Mouse (Mus musculus): Measurements from ENCODE around the gene Mtmr11.
A peak's percentile ranks its signal among the peaks of the same experiment; 100 is the strongest.
"Not testable (repeated sequence)": the region's sequence is repeated elsewhere in the genome, so short reads cannot be mapped to it uniquely, and the experiment has no call there.

The Mtmr11 gene

GRCm38 (mm10) chr3:96171583-96172196 is 9.9 kb downstream of the Mtmr11 start:
- no peak for DNase-seq (ENCODE audit: inconsistent age in 2 of 2, low spot score in 1 of 2)

- DNase-seq (ENCODE audit: inconsistent age in 2 of 2, low spot score in 1 of 2) = peak; percentile 87 to 96
Measured at GRCm38 (mm10) chr3:96172197-96173178, 10.7 kb downstream of the Mtmr11 start, which contains the start of gene Sf3b4. Gene Sf3b4, plus strand, starts transcription at chr3:96172332.

GRCm38 (mm10) chr3:96173185-96173584 is 11.4 kb downstream of the Mtmr11 start:
- no peak for DNase-seq (ENCODE audit: inconsistent age in 2 of 2, low spot score in 1 of 2)

GRCm38 (mm10) chr3:96174042-96174441 is 12.2 kb downstream of the Mtmr11 start:
- DNase-seq (ENCODE audit: inconsistent age in 2 of 2, low spot score in 1 of 2) = peak in 1 of 2 experiments; percentile 40

GRCm38 (mm10) chr3:96175251-96175650 is 13.4 kb downstream of the Mtmr11 start:
- no peak for DNase-seq (ENCODE audit: inconsistent age in 2 of 2, low spot score in 1 of 2)

GRCm38 (mm10) chr3:96178427-96178826 is 16.6 kb downstream of the Mtmr11 start:
- DNase-seq (ENCODE audit: inconsistent age in 2 of 2, low spot score in 1 of 2) = no peak

- DNase-seq (ENCODE audit: inconsistent age in 2 of 2, low spot score in 1 of 2) = no peak
Measured at GRCm38 (mm10) chr3:96178902-96179301, 17.1 kb downstream of the Mtmr11 start.

- DNase-seq (ENCODE audit: inconsistent age in 2 of 2, low spot score in 1 of 2) = peak; percentile 35 to 73
Measured at GRCm38 (mm10) chr3:96179531-96179930, 17.7 kb downstream of the Mtmr11 start.

GRCm38 (mm10) chr3:96180727-96181477 is 19.1 kb downstream of the Mtmr11 start, which contains the start of gene Sv2a:
Gene Sv2a, plus strand, starts transcription at chr3:96181151.
- DNase-seq (ENCODE audit: inconsistent age in 2 of 2, low spot score in 1 of 2) = peak; percentile 44 to 72

GRCm38 (mm10) chr3:96181510-96182381 is 19.9 kb downstream of the Mtmr11 start:
- no peak for DNase-seq (ENCODE audit: inconsistent age in 2 of 2, low spot score in 1 of 2)

- DNase-seq (ENCODE audit: inconsistent age in 2 of 2, low spot score in 1 of 2) = no peak
Measured at GRCm38 (mm10) chr3:96182382-96182776, 20.6 kb downstream of the Mtmr11 start.

GRCm38 (mm10) chr3:96192977-96193376 is 31.2 kb downstream of the Mtmr11 start:
- no peak for DNase-seq (ENCODE audit: inconsistent age in 2 of 2, low spot score in 1 of 2)

GRCm38 (mm10) chr3:96194966-96195365 is 33.2 kb downstream of the Mtmr11 start:
- DNase-seq (ENCODE audit: inconsistent age in 2 of 2, low spot score in 1 of 2) = no peak

GRCm38 (mm10) chr3:96195616-96196313 is 34.0 kb downstream of the Mtmr11 start:
- DNase-seq (ENCODE audit: inconsistent age in 2 of 2, low spot score in 1 of 2) = no peak

- no peak for DNase-seq (ENCODE audit: inconsistent age in 2 of 2, low spot score in 1 of 2)
Measured at GRCm38 (mm10) chr3:96196437-96197128, 34.8 kb downstream of the Mtmr11 start.

- DNase-seq (ENCODE audit: inconsistent age in 2 of 2, low spot score in 1 of 2) = peak; percentile 92 to 97
Measured at GRCm38 (mm10) chr3:96197129-96197749, 35.4 kb downstream of the Mtmr11 start.

GRCm38 (mm10) chr3:96198181-96198580 is 36.4 kb downstream of the Mtmr11 start:
- DNase-seq (ENCODE audit: inconsistent age in 2 of 2, low spot score in 1 of 2) = peak in 1 of 2 experiments; percentile 55

GRCm38 (mm10) chr3:96198601-96199251 is 36.9 kb downstream of the Mtmr11 start:
- not testable (repeated sequence) for DNase-seq (ENCODE audit: inconsistent age in 2 of 2, low spot score in 1 of 2)

All from adrenal gland, adult (tissue).